Mouse (Mus musculus) cortical plate, adult 2 months (tissue): ENCODE measurements at regions not wholly inside any gene's neighbourhood (a gene's known extent, or its start where the extent isn't known, plus 50 kb on each side); places are given as distances from the start of the nearest gene placed in this dataset.

Source experiments
- CTCF ChIP-seq: fragments of 200-500 bp; IDR thresholded peaks from 2 replicates; pipeline ENCODE4 v1.5.1; 2011; ENCODE audit warnings: mild to moderate bottlenecking, control low read depth, low read length; ENCODE audit not compliant: insufficient read depth; ENCODE audit errors: extremely low read depth
- POLR2A ChIP-seq: fragments of 200-500 bp; IDR thresholded peaks from 2 replicates; pipeline ENCODE4 v1.6.1; 2011; ENCODE audit warnings: mild to moderate bottlenecking, low read length, control low read depth; ENCODE audit not compliant: insufficient read depth; ENCODE audit errors: extremely low read depth

GRCm38 (mm10) chr10:87674740-87675420 is 153.3 kb downstream of the Pah start:
- no peak for TF ChIP-seq CTCF
- TF ChIP-seq POLR2A, result no peak
